Mouse (Mus musculus): Measurements from ENCODE around the gene Mettl27.

DNA sequence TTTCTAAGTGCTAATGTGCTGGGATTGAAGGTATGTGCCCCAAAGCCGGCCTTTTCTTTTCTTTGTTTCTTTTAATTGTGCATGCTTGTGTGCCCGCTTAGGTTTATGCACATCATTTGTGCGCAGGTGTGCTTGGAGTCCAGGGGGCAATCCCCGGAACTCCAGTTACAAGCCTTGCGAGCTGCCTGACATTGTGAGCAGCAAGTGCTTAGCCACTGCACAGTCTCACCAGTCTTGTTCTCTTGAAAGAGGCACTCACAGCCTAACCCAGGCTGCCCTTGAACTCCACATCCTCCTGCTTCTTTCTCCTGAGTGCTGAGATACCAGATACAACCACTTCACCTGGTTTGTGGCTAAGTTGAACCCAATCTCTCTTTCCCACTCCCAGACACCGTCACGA is 41.4 kb downstream of the Mettl27 start:
- TF ChIP-seq CTCF (IDR thresholded peaks at IDR 0.05; ENCODE audit: insufficient read depth, low read length) (no peak), POLR2A (IDR thresholded peaks at IDR 0.05; ENCODE audit: borderline replicate concordance, extremely low read depth, low read depth, low read length) (no peak)
